Mouse (Mus musculus) mouse embryonic stem cell (cell line): Measurements from ENCODE around the gene F2r.

Experiments
- in situ Hi-C, 2 experiments: fragments of 300-500 bp; cut with MboI; formaldehyde crosslinking; loops; 1 replicate in 1 of 2; 3 replicates in 1 of 2; pipeline ENCODE4 v1.14.3; 2019 to 2020; ENCODE audit warnings: low sequenced_read_pairs in 2 of 2, low pct_unique_long_range_greater_than_20kb in 1 of 2, mixed read lengths in 1 of 2; ENCODE audit not compliant: unreplicated experiment in 1 of 2

F2r gene

GRCm38 (mm10) chr13:95618309-95618712, at the start of gene F2r:
TSS of gene F2r (minus strand) at chr13:95618487.
- in situ Hi-C loops: no loop called here

GRCm38 (mm10) chr13:95667260-95667659, 49.0 kb upstream of the F2r start:
- in situ Hi-C loops: loop anchor here in 1 of 2 experiments (10.0 kb wide), 1 partner anchor 102 kb away; no protein-coding TSS in a partner anchor

GRCm38 (mm10) chr13:95665644-95666356, 47.5 kb upstream of the F2r start:
- in situ Hi-C loops: loop anchor here in 1 of 2 experiments (10.0 kb wide), 1 partner anchor 101 kb away; no protein-coding TSS in a partner anchor

DNA sequence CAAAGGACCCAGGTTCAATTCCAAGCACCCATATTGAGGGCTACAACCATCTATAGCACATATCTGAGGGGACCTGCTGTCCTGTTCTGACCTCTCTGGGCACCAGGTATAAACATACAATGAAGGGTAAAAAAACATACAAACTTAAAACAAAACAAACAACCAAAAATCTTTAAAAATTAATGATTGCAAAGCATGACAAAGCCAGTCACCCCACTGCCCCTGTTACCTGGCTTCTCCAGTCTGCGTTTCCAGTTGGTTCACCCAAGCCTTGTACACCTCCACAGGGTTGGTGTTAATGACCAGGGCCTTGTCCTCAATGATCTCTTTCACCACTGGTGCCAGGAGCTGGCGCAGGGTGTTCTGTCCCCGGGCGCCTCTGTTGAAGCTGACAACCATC, 45.5 kb upstream of the F2r start:
- in situ Hi-C loops: loop anchor here in 1 of 2 experiments (10.0 kb wide), 1 partner anchor 99 kb away; no protein-coding TSS in a partner anchor

DNA sequence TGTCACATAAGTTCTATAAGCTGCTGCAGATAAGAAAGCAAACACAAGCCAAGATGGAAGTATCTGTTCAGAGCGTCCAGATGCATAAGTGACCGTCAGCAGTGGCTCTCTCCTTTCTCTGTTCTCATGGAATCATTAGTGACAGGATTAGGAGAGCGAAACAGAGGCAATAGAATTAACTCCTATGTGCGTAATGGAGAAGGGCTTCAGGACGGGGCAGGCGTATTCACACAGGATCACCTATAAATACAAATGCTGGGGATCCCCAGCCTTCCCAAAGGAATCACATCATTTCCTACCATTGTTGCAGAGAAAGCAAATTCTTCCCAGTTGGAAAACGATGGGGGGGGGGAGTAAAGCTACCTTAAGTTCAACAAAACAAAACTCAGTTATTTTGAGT, 41.1 kb upstream of the F2r start:
- in situ Hi-C loops: no loop called here

GRCm38 (mm10) chr13:95657171-95657570, 38.9 kb upstream of the F2r start:
- in situ Hi-C loops: no loop called here

DNA sequence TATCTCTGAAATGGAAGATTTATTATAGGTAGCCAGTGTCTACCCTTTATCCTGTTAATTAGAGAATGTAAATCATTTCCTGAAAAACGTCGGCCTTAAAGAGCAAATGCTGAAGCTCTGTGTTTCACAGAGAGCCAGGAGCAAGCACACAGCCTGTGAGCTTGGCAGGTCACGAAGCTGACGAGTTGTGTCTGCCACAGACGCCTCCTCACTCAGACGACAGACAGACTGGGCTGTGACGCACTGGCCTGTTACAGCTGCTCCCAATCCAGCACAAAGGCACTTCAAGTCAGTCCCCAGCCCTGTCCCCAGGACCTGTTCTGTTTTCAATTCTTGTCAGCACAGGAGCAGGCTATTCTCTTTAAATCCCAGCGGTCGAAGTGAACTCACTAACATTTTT, 37.0 kb upstream of the F2r start:
- in situ Hi-C loops: no loop called here

- in situ Hi-C loops: no loop called here
Observed at GRCm38 (mm10) chr13:95653696-95654095, 35.4 kb upstream of the F2r start.

DNA sequence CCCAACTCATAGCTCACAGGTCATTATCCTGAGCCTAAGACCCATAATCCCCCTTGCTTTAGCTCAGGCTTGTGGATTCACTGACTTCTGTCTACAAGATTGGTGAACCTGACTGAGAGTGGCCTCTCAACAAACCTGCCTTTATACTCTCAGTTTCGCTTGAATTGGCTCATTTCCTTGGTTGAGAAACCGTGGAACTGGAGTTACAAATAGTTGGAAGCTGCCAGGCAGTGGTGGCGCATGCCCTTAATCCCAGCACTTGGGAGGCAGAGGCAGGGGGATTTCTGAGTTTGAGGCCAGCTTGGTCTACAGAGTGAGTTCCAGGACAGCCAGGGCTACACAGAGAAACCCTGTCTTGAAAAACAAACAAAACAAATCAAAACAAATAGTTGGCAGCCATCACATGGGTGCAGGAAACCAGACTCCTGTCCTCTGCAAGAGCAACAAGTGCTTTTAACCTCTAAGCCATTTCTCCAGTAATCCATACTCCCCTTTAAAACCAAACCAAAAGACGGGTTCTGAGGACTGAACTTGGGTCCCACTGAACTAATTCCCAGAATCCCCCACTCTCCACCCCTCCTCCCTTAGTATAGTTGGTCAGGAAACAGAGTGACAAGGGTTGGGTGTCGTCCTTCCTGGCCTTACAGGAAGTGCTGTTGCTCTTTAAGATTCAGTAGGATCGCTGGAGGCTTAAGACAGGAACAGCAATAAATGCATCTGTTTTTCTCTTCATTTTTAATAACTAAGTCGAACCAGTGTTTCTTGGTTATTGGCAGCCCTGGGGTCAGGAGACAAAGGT, 33.8 kb upstream of the F2r start:
- in situ Hi-C loops: no loop called here

- in situ Hi-C loops: no loop called here
Observed at GRCm38 (mm10) chr13:95649941-95650340, 31.7 kb upstream of the F2r start.

- in situ Hi-C loops: no loop called here
Observed at GRCm38 (mm10) chr13:95647248-95647647, 29.0 kb upstream of the F2r start.

DNA sequence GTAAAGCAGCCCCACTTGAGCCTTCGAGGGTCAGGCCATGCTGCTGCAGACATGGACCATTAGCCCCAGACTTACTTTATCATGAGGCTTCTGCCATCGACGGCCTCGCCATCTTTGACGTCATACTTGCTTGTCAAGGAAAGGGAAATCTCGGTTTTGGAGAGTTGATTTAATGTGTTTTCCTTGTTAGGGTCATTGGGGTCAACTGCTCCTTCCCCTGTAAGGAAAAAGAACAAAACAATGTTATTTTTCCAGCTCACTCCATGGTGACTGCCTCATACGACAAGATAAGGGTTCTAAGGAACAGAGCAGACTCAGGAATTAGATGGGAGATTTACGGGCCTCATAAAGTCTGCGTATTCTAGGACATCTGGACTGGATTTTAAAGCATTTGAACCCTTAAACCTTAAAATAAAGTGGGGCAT, 28.4 kb upstream of the F2r start:
- in situ Hi-C loops: no loop called here

DNA sequence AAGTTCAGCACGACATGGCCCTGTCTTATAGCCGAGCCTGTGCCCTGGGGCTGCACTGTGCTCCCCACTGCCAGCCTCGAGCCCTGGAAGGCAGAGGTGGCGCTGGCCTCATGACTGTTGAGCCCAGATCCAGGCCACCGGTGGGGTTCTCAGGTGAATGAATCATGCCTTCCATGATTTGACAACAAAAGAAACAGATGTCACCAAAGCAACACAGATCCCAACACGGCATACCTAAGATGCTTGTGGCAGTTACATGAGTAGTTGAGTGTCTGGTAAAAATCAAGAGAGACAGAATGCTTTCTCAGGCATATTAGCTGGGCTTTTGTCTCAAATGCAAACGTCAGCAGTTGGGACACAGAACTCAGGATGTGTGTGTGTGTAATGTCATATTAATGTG, 25.5 kb upstream of the F2r start:
- in situ Hi-C loops: no loop called here

DNA sequence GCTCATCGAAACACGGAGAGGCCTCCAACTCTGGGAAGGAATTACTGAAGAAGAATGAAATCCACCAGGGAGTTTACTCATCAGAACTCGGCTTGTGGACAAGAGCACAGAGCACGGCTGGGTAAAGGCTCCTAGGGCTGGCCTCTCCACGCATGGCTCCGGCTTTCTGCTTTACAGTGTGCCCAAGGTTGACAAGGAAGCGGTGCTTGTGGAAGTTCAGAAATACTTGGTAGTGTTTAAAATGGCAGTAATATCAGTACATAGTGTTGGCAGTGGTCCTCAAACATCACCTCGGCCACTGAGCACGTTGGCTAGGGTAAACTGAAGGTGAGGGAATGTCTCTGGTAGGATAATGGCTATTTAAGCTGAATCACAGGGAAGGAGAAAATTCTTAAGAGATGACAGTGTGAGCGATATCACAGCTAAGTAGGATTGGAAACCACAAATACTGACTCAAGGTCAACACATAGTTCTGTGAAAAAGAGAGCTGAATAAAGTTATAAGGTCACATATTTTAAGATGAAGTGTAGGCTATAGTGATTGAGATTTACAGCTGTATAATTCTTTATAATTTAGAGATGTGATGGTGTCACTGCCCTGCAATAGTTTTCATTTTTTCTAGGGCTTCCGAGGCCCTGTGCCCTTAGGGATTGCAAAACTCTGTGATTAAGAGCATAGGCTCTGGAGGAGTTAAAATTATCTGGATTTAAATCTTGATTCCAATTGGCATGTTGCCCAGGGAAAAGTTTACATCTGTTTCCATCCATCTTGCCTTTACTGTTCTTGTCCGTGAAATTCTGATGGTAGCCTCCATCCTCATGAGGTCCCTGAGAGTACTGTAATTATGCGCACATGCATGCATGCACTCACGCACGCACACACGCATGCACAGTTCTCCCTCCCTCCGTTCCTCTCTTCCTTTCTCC, 23.0 kb upstream of the F2r start:
- in situ Hi-C loops: no loop called here

DNA sequence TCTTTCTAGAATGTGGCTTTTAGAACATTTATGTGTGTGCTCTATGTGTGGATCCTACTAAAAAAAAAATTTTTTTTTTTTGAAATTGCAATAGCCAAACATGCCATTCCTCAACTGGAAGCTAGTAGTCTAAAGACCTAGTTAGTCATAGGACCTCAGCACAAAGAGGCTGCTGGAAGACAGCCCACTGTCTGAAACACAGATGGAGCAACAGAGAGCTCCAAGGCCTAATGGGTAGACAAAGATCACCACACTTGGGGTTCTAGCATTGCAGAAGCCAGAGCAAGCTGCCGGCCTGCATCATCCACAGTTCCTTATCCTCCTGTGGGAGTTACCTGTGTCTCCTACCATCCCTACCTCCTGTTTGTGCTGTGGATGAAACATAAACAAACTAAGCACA, 22.1 kb upstream of the F2r start:
- in situ Hi-C loops: no loop called here

GRCm38 (mm10) chr13:95639336-95640116, 21.2 kb upstream of the F2r start:
- in situ Hi-C loops: no loop called here

GRCm38 (mm10) chr13:95638894-95639293, 20.6 kb upstream of the F2r start:
- in situ Hi-C loops: no loop called here

GRCm38 (mm10) chr13:95637737-95638136, 19.4 kb upstream of the F2r start:
- in situ Hi-C loops: no loop called here
